Mouse (Mus musculus) heart, postnatal 36 days (tissue): ENCODE measurements around the gene 1700013G24Rik. TPM values are rescaled to one million over a fixed set of nuclear protein-coding genes. Genes with fewer than 3 reads are reported as not detected.

Experiments
- total RNA-seq, 2 experiments: library from RNA; stranded (reverse); gene quantifications; 2 replicates each; pipeline ENCODE4 v1.2.3; 2021

1700013G24Rik gene
- total RNA-seq, 2 experiments from 2014 or later, result not detected

Other genes starting within 250 kb of the 1700013G24Rik start
- gene Wnt4, start 175.8 kb upstream of the 1700013G24Rik start, total RNA-seq, result under 1 TPM; 0.17 to 0.19 TPM
- gene Cdc42, start 95.6 kb upstream of the 1700013G24Rik start, total RNA-seq, result 100 to 1,000 TPM; 156 to 160 TPM
- not detected for gene Cela3a, start 43.5 kb upstream of the 1700013G24Rik start, total RNA-seq
- not detected for gene Cela3b, start 22.7 kb upstream of the 1700013G24Rik start, total RNA-seq
- 100 to 1,000 TPM; 240 to 255 TPM for gene Hspg2, start 15.5 kb downstream of the 1700013G24Rik start, total RNA-seq
- not detected for gene Ldlrad2, start 121.3 kb downstream of the 1700013G24Rik start, total RNA-seq
- gene Usp48, start 140.5 kb downstream of the 1700013G24Rik start, total RNA-seq, result 10 to 100 TPM; 30.0 to 36.3 TPM
- gene Rap1gap, start 211.4 kb downstream of the 1700013G24Rik start, total RNA-seq, result 10 to 100 TPM; 11.4 to 17.6 TPM